Mouse (Mus musculus) testis, adult 2 months (tissue): ENCODE measurements around the gene Tmem132a.

Source experiments
- CTCF ChIP-seq: fragments of 200-500 bp; IDR thresholded peaks from 2 replicates; pipeline ENCODE4 v1.5.1; 2012; ENCODE audit warnings: low read depth, mild to moderate bottlenecking, inconsistent platforms, low read length, moderate library complexity; ENCODE audit not compliant: control insufficient read depth, insufficient read depth, insufficient replicate concordance
- POLR2A ChIP-seq: fragments of 200-500 bp; IDR thresholded peaks from 2 replicates; pipeline ENCODE4 v1.6.1; 2012; ENCODE audit warnings: low read depth, mild to moderate bottlenecking, inconsistent platforms, low read length, moderate library complexity; ENCODE audit not compliant: control insufficient read depth

- TF ChIP-seq CTCF = no peak
- TF ChIP-seq POLR2A = no peak
These were observed 27.1 kb upstream of the Tmem132a start for GRCm38 (mm10) chr19:10896849-10897248.
